Mouse (Mus musculus) midbrain, embryonic 14.5 days (tissue): Measurements from ENCODE around the gene Dnajc15. TPM values are rescaled to one million over a fixed set of nuclear protein-coding genes. Genes with fewer than 3 reads are reported as not detected.

Experiments used
- ATAC-seq: fragments of 200-750 bp; cut with Nextera tagmentation; 2 replicates; pipeline ENCODE4 v1.8.0; 2017; ENCODE audit warnings: moderate number of reproducible peaks, moderate library complexity; ENCODE audit not compliant: low FRiP score, low TSS enrichment
- DNase-seq: peaks from one replicate; pipeline ENCODE4 v3.0.0-alpha.2; 2015
- H3K27ac ChIP-seq: fragments of 300-500 bp; sonication (generic); replicated peaks from 2 replicates; pipeline ENCODE4 v1.5.1; 2014; ENCODE audit warnings: mild to moderate bottlenecking, low read depth, low read length, moderate library complexity
- H3K27me3 ChIP-seq: fragments of 300-500 bp; sonication (generic); 2 replicates; pipeline ENCODE4 v1.6.1; 2014; ENCODE audit warnings: low read length, control low read depth, mixed read lengths; ENCODE audit not compliant: control insufficient read depth, insufficient read depth
- H3K36me3 ChIP-seq: fragments of 300-500 bp; sonication (generic); 2 replicates; pipeline ENCODE4 v1.6.1; 2014; ENCODE audit warnings: low read length, control low read depth; ENCODE audit not compliant: control insufficient read depth, insufficient read depth
- H3K4me1 ChIP-seq: fragments of 300-500 bp; sonication (generic); 2 replicates; pipeline ENCODE4 v1.6.1; 2014; ENCODE audit warnings: mild to moderate bottlenecking, antibody characterized with exemption, low read length, control low read depth; ENCODE audit not compliant: control insufficient read depth, insufficient read depth
- H3K4me2 ChIP-seq: fragments of 300-500 bp; sonication (generic); 2 replicates; pipeline ENCODE4 v1.6.1; 2014; ENCODE audit warnings: mild to moderate bottlenecking, low read length, moderate library complexity
- H3K4me3 ChIP-seq: fragments of 300-500 bp; sonication (generic); replicated peaks from 2 replicates; pipeline ENCODE4 v1.5.1; 2014; ENCODE audit warnings: low read depth, low read length
- H3K9ac ChIP-seq: fragments of 300-500 bp; sonication (generic); replicated peaks from 2 replicates; pipeline ENCODE4 v1.6.1; 2014; ENCODE audit warnings: mild to moderate bottlenecking, low read length, moderate library complexity
- H3K9me3 ChIP-seq: fragments of 300-500 bp; sonication (generic); 2 replicates; pipeline ENCODE4 v1.6.1; 2016; ENCODE audit warnings: low read length, control low read depth, mixed read lengths; ENCODE audit not compliant: control insufficient read depth
- WGBS: fragments of 180-500 bp; shearing (Covaris S2); extraction: QIAGEN DNeasy Blood & Tissue Kit; methylation state at CpG from one replicate; pipeline ENCODE4 v1.1.7; 2014; 5-methylcytosine and 5-hydroxymethylcytosine counted together
- polyA plus RNA-seq: library from polyadenylated mRNA; unstranded; fragments of >200 nt; fragmentation: Nextera tagmentation; extraction: Ambion mirVana; gene quantifications from 2 replicates; pipeline ENCODE4 v1.2.1, GENCODE M21; 2014

The Dnajc15 gene
- polyA plus RNA-seq, 1 experiment from 2014 or later, result 87.6 TPM

- ATAC-seq (peak; percentile 27; the same call in 1 of the 2 replicates), DNase-seq (peak; percentile 57)
- Histone ChIP-seq H3K4me3 (no peak overlapping the region), H3K27ac (peak overlapping the region; percentile 76), H3K9me3 (no peaks in the 10 kb centered on the region), H3K36me3 (no peaks in the 10 kb centered on the region), H3K9ac (0 out of 2 replicates have a peak overlapping the region, but pooled peaks have one; percentile 6), H3K4me2 (peak overlapping the region; percentile 39), H3K4me1 (peaks cover 28% of the 10 kb centered on the region), H3K27me3 (no peaks in the 10 kb centered on the region)
- WGBS, result 59% methylated on average over 17 of the region's 17 CpGs
Measured at GRCm38 (mm10) chr14:77801571-77802267, 73.2 kb downstream of the Dnajc15 start.

GRCm38 (mm10) chr14:77796506-77796905, 78.4 kb downstream of the Dnajc15 start:
- H3K9me3 ChIP-seq, result no peaks in the 10 kb centered on the region
- ATAC-seq (no peak), DNase-seq (no peak)
- H3K4me1 ChIP-seq, result peaks cover 5% of the 10 kb centered on the region
- no peak overlapping the region for H3K4me3 ChIP-seq
- WGBS, result 88% methylated on average over 4 of the region's 4 CpGs
- no peak overlapping the region for H3K27ac ChIP-seq
- H3K36me3 ChIP-seq, result no peaks in the 10 kb centered on the region
- H3K4me2 ChIP-seq, result no peak overlapping the region
- no peak overlapping the region for H3K9ac ChIP-seq
- H3K27me3 ChIP-seq, result no peaks in the 10 kb centered on the region

GRCm38 (mm10) chr14:77795240-77795639, 79.7 kb downstream of the Dnajc15 start:
- no peaks in the 10 kb centered on the region for H3K36me3 ChIP-seq
- DNase-seq (no peak), ATAC-seq (no peak)
- no peak overlapping the region for H3K9ac ChIP-seq
- no peaks in the 10 kb centered on the region for H3K9me3 ChIP-seq
- H3K27ac ChIP-seq, result no peak overlapping the region
- no peaks in the 10 kb centered on the region for H3K4me1 ChIP-seq
- no peak overlapping the region for H3K4me3 ChIP-seq
- no peaks in the 10 kb centered on the region for H3K27me3 ChIP-seq
- WGBS, result 91% methylated on average over 5 of the region's 5 CpGs
- H3K4me2 ChIP-seq, result no peak overlapping the region

- H3K9ac ChIP-seq, result no peak overlapping the region
- DNase-seq (no peak), ATAC-seq (no peak)
- no peak overlapping the region for H3K4me3 ChIP-seq
- H3K9me3 ChIP-seq, result no peaks in the 10 kb centered on the region
- no peak overlapping the region for H3K4me2 ChIP-seq
- no peak overlapping the region for H3K27ac ChIP-seq
- H3K36me3 ChIP-seq, result no peaks in the 10 kb centered on the region
- no peaks in the 10 kb centered on the region for H3K27me3 ChIP-seq
- H3K4me1 ChIP-seq, result no peaks in the 10 kb centered on the region
- WGBS, result 71% methylated on average over 7 of the region's 7 CpGs
Measured at GRCm38 (mm10) chr14:77794285-77794949, 80.5 kb downstream of the Dnajc15 start.

GRCm38 (mm10) chr14:77792998-77793397, 81.9 kb downstream of the Dnajc15 start:
- Histone ChIP-seq H3K4me1 (no peaks in the 10 kb centered on the region), H3K36me3 (no peaks in the 10 kb centered on the region), H3K4me2 (no peak overlapping the region), H3K9ac (no peak overlapping the region), H3K27me3 (no peaks in the 10 kb centered on the region), H3K9me3 (no peaks in the 10 kb centered on the region), H3K27ac (no peak overlapping the region), H3K4me3 (no peak overlapping the region)
- ATAC-seq (no peak), DNase-seq (no peak)
- 95% methylated on average over 6 of the region's 6 CpGs for WGBS

GRCm38 (mm10) chr14:77783217-77783616, 91.7 kb downstream of the Dnajc15 start:
- no peaks in the 10 kb centered on the region for H3K27me3 ChIP-seq
- no peaks in the 10 kb centered on the region for H3K36me3 ChIP-seq
- no peak overlapping the region for H3K4me2 ChIP-seq
- H3K4me1 ChIP-seq, result no peaks in the 10 kb centered on the region
- H3K4me3 ChIP-seq, result no peak overlapping the region
- H3K9me3 ChIP-seq, result no peaks in the 10 kb centered on the region
- ATAC-seq, result no peak
- no peak overlapping the region for H3K9ac ChIP-seq
- H3K27ac ChIP-seq, result no peak overlapping the region
- DNase-seq, result no peak

GRCm38 (mm10) chr14:77777365-77777764, 97.6 kb downstream of the Dnajc15 start:
- Histone ChIP-seq H3K9ac (no peak overlapping the region), H3K4me3 (no peak overlapping the region), H3K4me2 (no peak overlapping the region), H3K27me3 (no peaks in the 10 kb centered on the region), H3K9me3 (no peaks in the 10 kb centered on the region), H3K27ac (no peak overlapping the region), H3K4me1 (0 out of 2 replicates have a peak, but pooled peaks cover 5% of the 10 kb centered on the region), H3K36me3 (no peaks in the 10 kb centered on the region)
- 97% methylated on average over 1 of the region's 1 CpGs for whole genome bisulfite sequencing
- ATAC-seq (no peak), DNase-seq (no peak)

- Histone ChIP-seq H3K27ac (0 out of 2 replicates have a peak overlapping the region, but pooled peaks have one; percentile 43), H3K4me2 (no peak overlapping the region), H3K36me3 (no peaks in the 10 kb centered on the region), H3K27me3 (no peaks in the 10 kb centered on the region), H3K9me3 (no peaks in the 10 kb centered on the region), H3K4me1 (0 out of 2 replicates have a peak, but pooled peaks cover 5% of the 10 kb centered on the region), H3K4me3 (no peak overlapping the region), H3K9ac (no peak overlapping the region)
- no peak for ATAC-seq
- 64% methylated on average over 11 of the region's 11 CpGs for WGBS
- peak; percentile 25 for DNase-seq
Measured at GRCm38 (mm10) chr14:77776005-77776531, 98.9 kb downstream of the Dnajc15 start.
